Mouse (Mus musculus): ENCODE results near the gene Dnajc21. TPM values are rescaled to one million over a fixed set of nuclear protein-coding genes. Genes with fewer than 3 reads are reported as not detected.

Dnajc21 gene
- polyA plus RNA-seq, 1 experiment from 2014 or later: 12.9 TPM

DNA sequence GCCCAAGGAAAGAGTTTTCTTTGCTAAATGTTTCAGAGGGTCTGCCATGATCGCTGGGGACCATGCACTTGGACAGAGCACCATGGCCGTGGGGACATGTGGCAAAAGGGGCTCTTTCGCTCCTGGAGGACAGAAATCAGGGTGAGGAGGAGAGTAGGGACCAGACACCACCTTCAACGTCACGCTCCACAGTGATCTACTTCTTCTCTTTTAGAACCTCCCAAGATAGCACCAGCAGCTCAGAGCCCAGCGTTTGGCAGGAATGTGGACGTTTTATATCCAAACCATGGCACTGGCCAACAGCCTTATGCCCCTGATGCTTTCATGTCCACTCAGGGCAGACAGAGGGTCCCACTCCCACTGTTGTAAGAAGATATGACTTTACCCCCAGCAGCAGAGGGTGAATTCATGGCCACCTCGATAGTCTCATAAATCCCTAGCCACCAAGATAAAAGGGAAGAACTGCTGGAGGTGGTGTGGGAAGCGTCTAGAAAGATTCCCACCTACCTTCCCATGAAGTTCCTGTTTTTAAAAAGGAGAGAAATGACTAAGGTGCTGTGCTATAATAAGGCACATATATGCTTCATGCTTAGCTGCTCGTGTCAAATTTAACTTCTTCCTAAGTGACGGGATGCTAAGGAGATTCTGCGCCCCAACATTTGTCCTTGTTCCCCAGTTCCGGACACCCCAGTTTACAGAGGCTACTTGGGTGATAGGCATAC, 43.6 kb downstream of the Dnajc21 start:
- no peaks in the 10 kb centered on the region for H3K36me3 ChIP-seq
- ATAC-seq (replicated peaks; ENCODE audit: low FRiP score): no peak
- H3K9me3 ChIP-seq (replicated peaks): no peaks in the 10 kb centered on the region
- 88% methylated on average over 13 of the region's 13 CpGs for WGBS
- no peaks in the 10 kb centered on the region for H3K27me3 ChIP-seq
- H3K27ac ChIP-seq: no peak overlapping the region
- H3K4me2 ChIP-seq: no peak overlapping the region
- peaks cover 4% of the 10 kb centered on the region for H3K4me1 ChIP-seq
- no peak overlapping the region for H3K4me3 ChIP-seq (replicated peaks)
- no peak overlapping the region for H3K9ac ChIP-seq

DNA sequence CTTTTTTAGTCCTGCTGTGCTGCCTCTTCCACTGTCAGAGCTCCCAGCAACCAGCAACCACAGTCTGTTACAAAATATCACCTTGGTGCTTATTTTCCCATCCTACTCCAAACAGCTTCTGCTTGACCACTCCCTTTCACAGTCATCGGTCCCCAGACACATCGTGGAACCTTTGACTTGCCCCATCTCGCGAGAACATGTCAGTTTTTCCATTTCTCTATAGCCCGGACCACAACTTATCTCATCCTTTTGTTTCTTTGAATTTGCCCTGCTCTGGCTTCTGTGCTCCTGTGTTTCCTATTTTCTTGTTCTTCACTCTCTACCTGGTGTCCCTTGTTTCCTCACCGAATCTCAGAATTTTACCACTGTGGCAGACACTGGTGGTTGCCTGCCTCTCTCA, 44.2 kb downstream of the Dnajc21 start:
- H3K9me3 ChIP-seq (replicated peaks): no peaks in the 10 kb centered on the region
- no peaks in the 10 kb centered on the region for H3K27me3 ChIP-seq
- no peak overlapping the region for H3K27ac ChIP-seq
- H3K36me3 ChIP-seq: no peaks in the 10 kb centered on the region
- 96% methylated on average over 6 of the region's 6 CpGs for WGBS
- H3K4me2 ChIP-seq: no peak overlapping the region
- ATAC-seq (replicated peaks; ENCODE audit: low FRiP score): no peak
- H3K9ac ChIP-seq: no peak overlapping the region
- no peak overlapping the region for H3K4me3 ChIP-seq (replicated peaks)
- peaks cover 7% of the 10 kb centered on the region for H3K4me1 ChIP-seq

DNA sequence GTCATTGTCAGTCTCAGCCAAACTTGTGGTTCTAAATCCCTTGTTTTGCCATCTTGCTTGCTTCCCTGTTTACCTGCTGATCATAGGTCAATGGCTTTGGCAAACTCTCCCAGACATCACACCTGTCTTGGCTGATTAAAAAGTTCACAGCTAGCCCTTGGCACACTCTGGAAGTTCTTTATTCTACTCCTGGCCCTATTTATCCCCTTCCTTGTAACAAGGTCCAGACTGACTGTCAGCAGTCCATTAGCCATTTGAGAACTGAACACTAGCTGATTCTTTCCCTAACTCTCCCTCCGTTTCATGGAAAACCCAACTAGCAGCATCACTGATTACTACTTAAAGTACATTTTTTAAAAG, 48.6 kb downstream of the Dnajc21 start:
- Histone ChIP-seq H3K27ac (no peak overlapping the region), H3K4me2 (no peak overlapping the region), H3K9ac (no peak overlapping the region), H3K36me3 (no peaks in the 10 kb centered on the region), H3K9me3 (replicated peaks) (no peaks in the 10 kb centered on the region), H3K27me3 (no peaks in the 10 kb centered on the region), H3K4me1 (peaks cover 12% of the 10 kb centered on the region), H3K4me3 (replicated peaks) (no peak overlapping the region)
- WGBS: 67% methylated on average over 1 of the region's 1 CpGs
- peak; percentile 19; the same call in 1 of the 2 replicates for ATAC-seq (replicated peaks; ENCODE audit: low FRiP score)

DNA sequence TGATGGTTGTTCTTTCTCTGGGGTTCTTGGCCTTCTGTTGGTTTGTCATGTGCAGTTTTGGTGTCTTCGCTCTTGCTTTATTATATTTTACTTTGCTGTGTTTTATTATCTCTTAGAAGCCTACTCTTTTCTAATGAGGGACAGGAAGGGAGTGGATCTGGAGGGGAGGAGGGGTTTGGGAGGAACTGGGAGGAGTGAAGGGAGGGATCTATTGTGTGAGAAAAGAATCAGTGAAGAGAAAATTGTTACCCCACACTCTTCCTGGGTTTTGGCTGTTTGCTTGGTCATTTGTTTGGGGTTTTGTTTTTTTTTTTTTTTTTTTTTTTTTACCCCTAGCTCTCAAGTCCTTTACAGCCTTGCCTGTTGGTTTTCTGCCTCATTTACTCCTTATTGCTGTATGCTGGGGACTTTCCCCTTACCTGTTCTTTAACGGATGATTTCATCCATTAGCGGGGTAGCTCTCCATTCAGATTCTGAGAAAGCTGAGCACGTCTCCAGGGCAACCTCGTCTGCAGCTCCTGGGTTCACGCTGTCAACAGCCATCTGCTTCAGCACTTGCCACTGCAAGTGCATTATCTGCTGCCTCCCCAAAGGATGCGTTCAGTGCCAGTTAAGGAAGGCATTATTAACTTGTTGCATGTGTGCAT, 49.1 kb downstream of the Dnajc21 start:
- peak; percentile 81 for ATAC-seq (replicated peaks; ENCODE audit: low FRiP score)

DNA sequence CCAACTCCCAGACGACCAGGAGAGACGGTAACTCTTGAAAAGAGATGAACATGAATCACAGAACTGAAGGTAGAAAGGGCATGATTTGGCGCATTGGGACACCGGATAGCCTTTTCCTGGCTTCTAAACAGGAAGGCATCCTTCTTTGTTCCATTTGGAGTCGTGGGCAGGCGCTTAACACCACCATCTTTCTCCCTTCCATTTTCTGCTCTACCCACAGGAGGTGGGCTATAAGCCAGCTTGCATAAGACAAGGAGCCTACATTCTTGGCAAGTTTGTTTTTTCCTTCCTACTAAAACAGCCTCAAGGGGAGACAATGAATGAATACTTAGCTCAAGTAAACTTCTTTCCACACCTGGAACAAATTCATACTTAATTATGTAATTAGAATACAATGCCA, 56.7 kb downstream of the Dnajc21 start:
- Histone ChIP-seq H3K4me1 (no peaks in the 10 kb centered on the region), H3K9me3 (replicated peaks) (no peaks in the 10 kb centered on the region), H3K4me3 (replicated peaks) (no peak overlapping the region), H3K4me2 (no peak overlapping the region), H3K36me3 (no peaks in the 10 kb centered on the region), H3K27me3 (no peaks in the 10 kb centered on the region), H3K27ac (no peak overlapping the region), H3K9ac (no peak overlapping the region)
- WGBS: 84% methylated on average over 6 of the region's 6 CpGs
- ATAC-seq (replicated peaks; ENCODE audit: low FRiP score): no peak

More for the DNA sequence above, 49.1 kb downstream of the Dnajc21 start:
- H3K9ac ChIP-seq: no peak overlapping the region
- no peak overlapping the region for H3K4me3 ChIP-seq (replicated peaks)
- H3K27ac ChIP-seq: no peak overlapping the region
- H3K9me3 ChIP-seq (replicated peaks): no peaks in the 10 kb centered on the region
- peaks cover 12% of the 10 kb centered on the region for H3K4me1 ChIP-seq
- no peak overlapping the region for H3K4me2 ChIP-seq
- no peaks in the 10 kb centered on the region for H3K27me3 ChIP-seq
- WGBS: 27% methylated on average over 7 of the region's 7 CpGs
- no peaks in the 10 kb centered on the region for H3K36me3 ChIP-seq

DNA sequence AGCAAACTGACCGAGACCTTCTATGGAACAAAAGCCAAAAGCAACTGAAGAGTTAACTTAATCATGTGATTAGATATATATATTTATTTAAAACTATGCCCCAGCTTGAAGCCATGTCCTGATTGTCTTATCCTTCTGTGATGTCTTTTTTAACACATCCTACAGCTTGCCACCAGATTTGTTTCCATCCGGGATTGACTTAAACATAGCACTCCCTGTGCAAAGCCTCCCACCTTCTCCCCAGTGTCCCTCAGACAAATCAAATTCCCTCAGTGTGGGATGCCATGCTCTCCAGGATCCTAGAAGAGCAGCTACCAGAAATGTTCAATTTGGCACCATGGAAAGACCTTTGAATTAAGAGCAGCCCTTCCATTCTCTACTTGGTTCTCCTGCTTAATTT, 59.4 kb downstream of the Dnajc21 start:
- Histone ChIP-seq H3K27ac (no peak overlapping the region), H3K36me3 (no peaks in the 10 kb centered on the region), H3K4me2 (no peak overlapping the region), H3K27me3 (no peaks in the 10 kb centered on the region), H3K9me3 (replicated peaks) (no peaks in the 10 kb centered on the region), H3K4me3 (replicated peaks) (no peak overlapping the region), H3K4me1 (no peaks in the 10 kb centered on the region), H3K9ac (no peak overlapping the region)
- ATAC-seq (replicated peaks; ENCODE audit: low FRiP score): no peak
- 90% methylated on average over 2 of the region's 2 CpGs for WGBS

DNA sequence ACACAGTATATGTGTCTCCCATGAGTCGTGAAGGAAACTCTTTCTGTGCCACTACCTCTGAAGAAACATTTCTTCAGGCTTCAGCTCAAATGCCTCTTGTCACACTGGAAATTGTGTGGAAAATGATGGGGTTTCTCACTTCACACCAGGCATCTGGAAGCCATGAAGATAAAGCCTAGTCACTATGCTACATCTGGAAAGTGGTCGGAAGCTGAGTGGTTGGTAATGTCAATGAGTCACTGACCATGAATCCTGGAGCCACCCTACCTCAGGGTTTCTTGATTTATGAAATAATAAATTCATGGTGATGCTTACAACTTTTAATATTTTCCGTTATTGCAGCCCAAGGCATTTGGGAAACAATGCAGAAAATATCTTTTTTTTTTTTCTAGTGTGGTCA, 60.5 kb downstream of the Dnajc21 start:
- ATAC-seq (replicated peaks; ENCODE audit: low FRiP score): no peak
- Histone ChIP-seq H3K27me3 (no peaks in the 10 kb centered on the region), H3K9me3 (replicated peaks) (no peaks in the 10 kb centered on the region), H3K27ac (no peak overlapping the region), H3K9ac (no peak overlapping the region), H3K4me3 (replicated peaks) (no peak overlapping the region), H3K4me1 (no peaks in the 10 kb centered on the region), H3K4me2 (no peak overlapping the region), H3K36me3 (no peaks in the 10 kb centered on the region)
- 88% methylated on average over 3 of the region's 3 CpGs for WGBS

DNA sequence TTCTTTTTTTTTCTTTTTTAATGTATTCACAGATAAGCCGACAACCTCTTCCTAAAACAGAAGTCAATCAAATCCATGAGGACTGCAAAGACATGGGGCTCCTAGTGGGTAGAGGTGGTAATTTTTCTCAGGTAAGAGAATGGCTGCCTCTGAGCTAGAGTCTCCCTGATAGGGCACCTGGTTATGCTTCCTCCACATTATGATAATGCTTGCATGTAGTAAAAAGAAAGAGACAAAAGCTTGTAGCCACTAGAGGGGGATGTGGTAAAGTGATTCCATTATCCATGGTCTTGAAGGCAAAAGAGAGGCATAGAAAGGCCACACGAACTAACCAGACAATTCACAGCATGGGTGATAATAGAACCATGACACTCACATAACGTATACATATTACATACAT, 69.9 kb downstream of the Dnajc21 start:
- H3K27ac ChIP-seq: no peak overlapping the region
- no peak overlapping the region for H3K4me2 ChIP-seq
- H3K4me3 ChIP-seq (replicated peaks): no peak overlapping the region
- H3K4me1 ChIP-seq: no peaks in the 10 kb centered on the region
- H3K9ac ChIP-seq: no peak overlapping the region
- no peaks in the 10 kb centered on the region for H3K36me3 ChIP-seq
- no peaks in the 10 kb centered on the region for H3K9me3 ChIP-seq (replicated peaks)
- peak; percentile 77; the same call in 1 of the 2 replicates for ATAC-seq (replicated peaks; ENCODE audit: low FRiP score)
- H3K27me3 ChIP-seq: no peaks in the 10 kb centered on the region
- WGBS: 65% methylated on average over 3 of the region's 3 CpGs

DNA sequence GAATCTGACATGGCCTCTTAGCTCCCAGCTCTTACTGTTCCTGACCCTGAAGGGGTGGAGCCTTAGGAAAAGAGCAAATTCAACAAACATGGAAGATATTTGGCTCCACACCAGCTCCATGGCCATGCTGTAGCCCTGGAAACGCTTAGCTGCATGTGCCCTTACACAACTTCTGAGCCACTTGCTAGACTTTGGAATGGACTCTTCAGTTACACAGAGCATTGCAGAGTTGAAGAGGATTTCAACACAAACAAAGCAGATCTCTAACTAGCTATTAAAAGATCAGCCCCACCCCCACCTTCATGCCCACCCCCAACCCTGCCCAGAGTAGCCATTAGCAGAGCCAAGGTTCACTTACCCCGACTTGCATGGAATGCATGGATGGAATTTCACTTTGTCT, 70.5 kb downstream of the Dnajc21 start:
- ATAC-seq (replicated peaks; ENCODE audit: low FRiP score): peak; percentile 83
- Histone ChIP-seq H3K36me3 (no peaks in the 10 kb centered on the region), H3K9ac (no peak overlapping the region), H3K27ac (no peak overlapping the region), H3K4me2 (no peak overlapping the region), H3K9me3 (replicated peaks) (no peaks in the 10 kb centered on the region), H3K27me3 (no peaks in the 10 kb centered on the region), H3K4me1 (no peaks in the 10 kb centered on the region), H3K4me3 (replicated peaks) (no peak overlapping the region)
- 73% methylated on average over 2 of the region's 2 CpGs for WGBS

Other genes with a start within 250 kb of the Dnajc21 start
- not detected in 2 replicates for gene Gm21973, start 145.1 kb downstream of the Dnajc21 start, polyA plus RNA-seq (2015; fragmentation: Nextera tagmentation; extraction: Ambion mirVana)
- gene Agxt2, start 112.0 kb downstream of the Dnajc21 start, polyA plus RNA-seq (2015; fragmentation: Nextera tagmentation; extraction: Ambion mirVana): 2.2 and 2.5 TPM in 2 replicates
- gene Brix1, start 15.4 kb upstream of the Dnajc21 start, polyA plus RNA-seq (2015; fragmentation: Nextera tagmentation; extraction: Ambion mirVana): 104 and 129 TPM in 2 replicates
- gene Rad1, start 15.5 kb upstream of the Dnajc21 start, polyA plus RNA-seq (2015; fragmentation: Nextera tagmentation; extraction: Ambion mirVana): 39.4 and 41.3 TPM in 2 replicates
- not detected in 2 replicates for gene Ttc23l, start 88.2 kb upstream of the Dnajc21 start, polyA plus RNA-seq (2015; fragmentation: Nextera tagmentation; extraction: Ambion mirVana)
- 66.4 and 67.8 TPM in 2 replicates for gene Rai14, start 244.1 kb upstream of the Dnajc21 start, polyA plus RNA-seq (2015; fragmentation: Nextera tagmentation; extraction: Ambion mirVana)

Data from kidney, embryonic 15.5 days (tissue).